Mouse (Mus musculus) erythroblast, embryonic 14.5 days (primary cell): Measurements from ENCODE around the gene Csnk1g2.

Experiments
- GATA1 ChIP-seq: IDR thresholded peaks from 2 replicates; pipeline ENCODE4 v1.6.1; 2012; ENCODE audit warnings: low read length, inconsistent platforms, mixed read lengths
- TAL1 ChIP-seq: IDR thresholded peaks from 3 replicates; pipeline ENCODE4 v1.6.1; 2012; ENCODE audit warnings: low read length, inconsistent platforms, mixed read lengths

- TF ChIP-seq TAL1 (no peak), GATA1 (no peak)
Measured at GRCm38 (mm10) chr10:80663485-80664196, 41.0 kb downstream of the Csnk1g2 start.
